Mouse (Mus musculus) gastrocnemius, postnatal 10 days (tissue): ENCODE results near the gene Gm20696. TPM values are rescaled to one million over a fixed set of nuclear protein-coding genes. Genes with fewer than 3 reads are reported as not detected.

Experiments used
- DNase-seq: peaks from one replicate; pipeline ENCODE4 v3.0.0; 2021; ENCODE audit warnings: mixed read lengths
- total RNA-seq, 2 experiments: library from RNA; stranded (reverse); gene quantifications; 2 replicates each; pipeline ENCODE4 v1.2.3; 2021

Gene Gm20696
- total RNA-seq, 2 experiments from 2014 or later, result 2.0 to 3.9 TPM

DNA sequence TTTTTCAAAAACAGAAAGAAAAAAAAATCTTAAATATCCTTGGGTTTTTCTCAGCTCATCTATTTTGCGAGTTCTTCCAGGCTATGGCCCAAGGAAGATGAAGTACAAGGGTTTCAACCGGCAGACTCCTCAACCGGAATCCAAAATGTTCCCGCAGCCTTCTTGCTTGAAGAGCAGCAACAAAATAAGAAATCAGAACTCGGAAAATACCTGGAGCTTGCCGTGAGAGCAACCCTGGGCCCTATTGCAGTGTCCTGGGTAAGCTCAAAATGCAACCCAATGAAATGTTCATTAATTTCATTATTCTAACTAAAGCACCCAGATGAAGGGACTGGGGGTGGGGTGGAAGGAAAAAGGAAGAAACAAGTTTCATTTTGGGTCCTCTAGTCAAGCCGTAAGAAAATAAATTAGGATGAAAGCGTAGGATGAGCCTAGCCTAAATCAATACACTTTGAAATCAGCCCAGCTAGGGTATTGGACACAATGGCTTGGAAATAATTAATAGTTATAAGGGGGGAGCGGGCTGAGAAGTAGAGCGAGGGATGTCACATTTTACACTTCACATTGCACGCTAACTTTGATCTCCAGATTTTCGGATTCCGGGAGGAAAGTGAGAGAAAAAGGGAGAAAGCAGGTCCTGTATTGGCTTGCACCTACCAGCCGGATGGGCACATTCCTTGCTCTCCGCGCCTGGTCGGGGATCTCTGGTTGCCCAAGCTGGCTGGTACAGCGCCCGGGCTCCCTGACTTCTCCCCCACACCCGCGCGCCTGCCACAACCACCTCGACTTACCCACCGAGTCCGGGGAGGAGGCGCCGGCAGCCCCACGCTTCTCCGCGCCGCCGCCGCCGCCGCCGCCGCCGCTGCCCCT lies 146.6 kb downstream of the Gm20696 start:
- peak; percentile 51 for DNase-seq

DNA sequence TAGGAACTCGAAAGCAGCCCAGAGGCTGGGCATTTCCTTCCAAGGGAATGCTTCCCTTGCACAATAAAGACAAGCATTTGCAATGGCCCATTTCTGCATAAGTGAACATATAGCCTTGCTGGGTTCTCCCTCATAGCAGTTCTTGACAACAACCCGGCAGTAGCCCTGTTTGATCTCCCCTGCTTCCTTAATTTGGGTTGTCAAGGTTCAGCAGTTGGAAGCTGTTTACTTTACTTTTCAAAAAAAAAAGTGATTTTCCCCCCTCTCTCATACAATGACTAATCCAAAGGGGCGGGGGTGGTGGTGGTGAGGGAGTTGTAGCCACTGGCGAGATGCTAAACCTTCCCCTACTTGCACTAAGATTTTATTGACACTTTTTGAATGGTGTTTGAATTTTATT lies 147.5 kb downstream of the Gm20696 start:
- no peak for DNase-seq

DNA sequence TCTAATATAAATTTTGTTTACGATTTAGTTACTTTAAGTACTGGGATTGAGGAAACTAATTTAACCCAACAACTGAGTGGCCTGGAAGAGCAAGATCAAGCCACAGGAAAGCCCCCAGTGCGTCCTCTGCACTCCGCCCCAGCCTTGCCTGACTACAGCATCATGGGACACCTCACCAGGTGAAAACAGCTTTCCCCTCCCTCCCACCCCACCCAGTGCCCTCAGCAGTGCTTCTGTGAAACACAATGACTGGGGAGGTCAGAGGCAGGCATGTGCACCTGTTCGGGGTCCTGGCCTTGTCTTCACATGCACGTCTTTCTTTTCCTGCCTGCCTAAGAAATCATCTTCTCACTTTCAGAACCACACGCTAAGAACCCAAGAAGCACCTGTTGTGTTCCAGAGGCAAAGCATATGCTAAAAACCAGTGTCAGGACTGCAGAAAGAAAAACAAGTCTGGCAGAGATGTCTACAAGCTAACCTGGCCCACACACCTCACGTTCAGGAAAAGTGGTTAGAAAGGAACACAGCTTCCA lies 150.9 kb downstream of the Gm20696 start:
- DNase-seq, result no peak

DNA sequence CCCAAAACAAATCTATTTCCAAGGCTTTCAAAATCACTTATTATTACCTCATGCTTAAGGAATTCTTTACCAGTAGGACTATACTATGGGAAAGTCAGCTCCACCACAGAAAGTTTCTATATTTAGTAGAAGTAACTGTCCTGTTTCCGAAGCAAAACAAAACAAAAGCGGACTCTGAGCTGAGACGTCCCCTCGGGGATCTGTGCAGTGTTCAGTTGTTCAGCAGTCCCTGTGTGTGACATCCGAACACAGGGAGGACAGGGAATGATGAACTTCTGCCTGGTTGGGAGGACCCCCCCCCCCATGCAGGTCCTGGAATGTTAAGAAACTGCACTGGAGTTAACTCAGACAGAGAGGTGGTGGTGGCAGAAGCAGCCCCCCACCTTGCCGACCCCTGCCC lies 154.7 kb downstream of the Gm20696 start:
- no peak for DNase-seq

DNA sequence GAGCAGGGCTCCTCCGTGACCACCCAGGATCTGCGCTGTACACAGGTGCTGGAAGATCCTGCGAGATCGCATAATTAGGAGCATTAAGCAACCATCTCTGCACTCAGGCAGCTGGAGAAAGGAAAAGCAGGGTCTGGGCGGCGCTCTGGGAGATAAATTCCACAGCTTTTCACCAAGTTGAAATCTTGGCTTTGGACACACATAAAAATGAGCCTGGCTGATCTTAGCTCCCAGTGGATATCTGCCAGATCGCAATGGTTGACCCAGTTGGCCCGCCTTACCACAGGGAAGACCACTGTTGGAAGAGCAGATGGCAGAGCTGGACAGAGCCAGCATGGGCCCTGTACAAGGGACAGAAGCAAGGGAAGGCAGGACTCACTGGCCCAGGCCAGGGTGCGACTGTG lies 157.4 kb downstream of the Gm20696 start:
- DNase-seq, result peak; percentile 29

DNA sequence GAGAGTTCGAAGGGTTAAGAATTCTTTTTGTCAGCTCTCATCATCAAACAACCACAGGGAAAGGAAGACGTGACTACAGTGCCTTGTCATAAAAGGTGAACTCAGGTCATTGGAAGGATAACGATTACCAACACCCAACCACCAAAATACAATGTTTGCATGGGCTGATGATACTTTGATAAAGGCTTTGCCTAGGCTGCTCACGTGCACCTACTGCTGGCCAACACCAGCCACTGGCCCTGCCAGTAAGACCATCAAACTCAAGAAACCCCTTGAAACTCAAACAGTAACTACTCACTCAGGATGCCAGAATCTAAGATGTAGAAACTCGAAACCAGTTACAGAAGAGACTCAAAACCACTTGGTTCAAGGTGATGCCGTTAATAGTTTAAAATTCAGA lies 159.8 kb downstream of the Gm20696 start:
- DNase-seq, result no peak

DNA sequence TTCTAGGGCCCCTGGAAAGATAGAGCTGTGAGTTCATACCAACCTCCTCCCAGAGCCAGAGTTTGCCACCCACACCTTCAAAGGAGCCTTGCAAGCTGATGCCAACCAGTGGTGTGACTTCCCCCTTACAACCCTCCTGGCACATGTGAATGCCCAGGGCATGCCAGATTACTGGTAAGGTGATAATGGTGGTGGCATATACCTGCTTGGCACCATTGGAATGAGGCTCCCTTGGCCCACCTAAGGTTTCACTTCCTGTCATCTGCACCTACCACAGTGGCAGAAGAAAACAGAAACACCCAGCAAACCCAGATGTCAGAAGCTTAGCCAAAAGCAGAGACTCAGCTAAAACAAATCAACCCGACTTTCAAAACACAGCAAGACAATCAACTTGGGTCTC lies 162.9 kb downstream of the Gm20696 start:
- no peak for DNase-seq

DNA sequence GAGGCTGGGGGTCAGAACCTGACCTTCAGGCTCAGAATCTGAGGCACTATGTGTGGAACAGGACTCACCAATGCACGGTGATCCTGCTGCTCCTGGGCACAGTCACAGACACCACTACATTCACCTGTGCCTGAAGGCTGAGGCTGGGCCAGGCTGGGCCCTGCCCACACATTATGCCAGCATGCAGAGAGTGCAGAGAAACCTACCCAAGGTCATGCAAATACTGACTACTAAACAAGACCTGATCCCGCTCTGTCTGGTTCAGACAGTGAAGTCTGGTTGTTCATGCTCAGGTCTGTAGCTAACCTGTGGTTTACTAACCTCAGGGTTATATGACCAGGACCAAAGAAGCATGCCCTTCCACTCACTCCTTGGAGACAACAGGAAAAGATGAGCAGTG lies 163.9 kb downstream of the Gm20696 start:
- DNase-seq, result no peak

DNA sequence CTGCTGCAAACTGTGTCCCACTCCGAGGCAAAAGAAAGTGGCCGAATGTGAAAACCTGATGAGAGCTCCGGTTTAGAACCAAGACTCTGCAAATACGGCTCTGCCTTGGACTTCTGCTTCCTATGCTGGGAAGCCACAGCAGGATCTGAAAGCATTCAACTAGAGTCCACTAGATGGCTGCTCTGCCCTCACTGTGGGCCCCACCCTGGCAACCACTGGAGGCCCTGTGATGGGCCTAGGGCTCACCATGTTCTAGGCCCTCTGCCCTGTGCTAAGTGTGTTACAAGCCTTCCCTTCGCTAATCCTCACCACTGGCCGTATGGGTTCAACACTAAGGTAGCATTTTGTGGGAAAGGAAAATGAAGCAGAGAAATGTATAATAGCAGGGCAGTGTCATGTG lies 164.3 kb downstream of the Gm20696 start:
- DNase-seq, result no peak

DNA sequence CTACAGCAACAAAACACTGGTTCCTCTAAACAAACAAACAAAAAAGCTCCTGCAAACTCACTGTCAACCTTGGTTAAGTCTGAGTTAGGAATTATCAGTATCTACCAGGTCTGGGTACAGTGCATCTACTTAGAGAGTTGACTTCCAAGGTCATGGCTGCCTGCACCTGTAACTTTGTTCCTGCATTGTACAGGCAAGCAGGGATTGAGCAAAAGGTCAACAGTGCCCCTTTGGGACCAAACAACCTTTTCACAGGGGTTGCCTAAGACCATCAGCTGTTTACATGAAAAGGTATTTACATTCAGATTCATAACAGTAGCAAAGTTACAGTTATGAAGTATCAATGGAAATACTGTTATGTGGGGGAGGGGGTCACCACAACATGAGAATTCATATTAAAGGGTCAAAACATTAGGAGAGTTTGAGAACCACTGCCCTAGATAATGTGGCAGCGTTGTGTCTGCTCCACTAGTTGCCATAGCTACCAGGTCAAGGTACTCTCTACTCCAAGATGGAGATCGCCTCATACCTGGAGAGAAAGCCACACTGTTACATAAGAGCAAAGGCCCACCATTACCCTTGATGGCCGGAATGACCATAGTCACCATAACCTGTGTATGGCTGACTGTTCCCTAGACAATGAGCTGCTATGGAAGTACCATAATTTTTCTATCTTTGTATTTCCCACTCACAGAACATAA lies 165.9 kb downstream of the Gm20696 start:
- no peak for DNase-seq

DNA sequence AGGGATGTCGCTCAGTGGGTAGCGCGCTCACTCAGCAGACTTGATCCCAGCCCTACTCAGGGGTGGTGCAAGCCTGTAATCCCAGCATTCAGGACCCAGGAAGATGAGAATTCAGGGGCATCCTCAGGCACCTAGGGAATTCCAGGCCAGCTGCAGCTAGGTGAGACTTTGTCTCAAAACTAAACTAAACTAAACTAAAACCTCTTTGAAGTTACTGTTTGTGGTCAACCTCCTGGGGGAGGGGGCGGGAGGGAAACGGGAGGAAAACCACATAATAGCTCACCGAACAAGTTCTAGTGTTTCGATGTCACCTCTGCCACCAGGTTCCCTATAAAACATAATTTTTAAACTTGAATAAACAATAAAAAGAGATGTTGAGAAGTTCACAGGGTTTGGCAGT lies 168.5 kb downstream of the Gm20696 start:
- DNase-seq, result no peak

DNA sequence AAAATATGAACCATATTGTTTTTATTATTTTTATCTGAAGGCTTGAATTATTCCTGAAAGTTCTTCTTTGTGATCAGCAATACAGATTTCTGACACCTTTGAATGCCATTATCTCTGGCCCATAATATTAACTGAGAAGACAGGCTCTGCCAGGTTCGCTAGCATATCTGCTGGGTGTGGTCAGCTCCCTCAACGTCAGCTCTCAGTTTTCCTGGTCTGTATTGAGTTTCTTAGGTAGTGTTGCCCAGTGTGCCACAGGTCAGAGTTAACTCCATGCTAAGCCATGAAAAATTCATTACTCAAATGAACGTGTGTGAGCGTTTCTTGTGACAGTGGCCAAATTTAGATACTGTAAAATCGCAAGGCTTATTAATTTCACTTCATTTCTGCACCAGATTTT lies 170.5 kb downstream of the Gm20696 start:
- DNase-seq, result no peak

DNA sequence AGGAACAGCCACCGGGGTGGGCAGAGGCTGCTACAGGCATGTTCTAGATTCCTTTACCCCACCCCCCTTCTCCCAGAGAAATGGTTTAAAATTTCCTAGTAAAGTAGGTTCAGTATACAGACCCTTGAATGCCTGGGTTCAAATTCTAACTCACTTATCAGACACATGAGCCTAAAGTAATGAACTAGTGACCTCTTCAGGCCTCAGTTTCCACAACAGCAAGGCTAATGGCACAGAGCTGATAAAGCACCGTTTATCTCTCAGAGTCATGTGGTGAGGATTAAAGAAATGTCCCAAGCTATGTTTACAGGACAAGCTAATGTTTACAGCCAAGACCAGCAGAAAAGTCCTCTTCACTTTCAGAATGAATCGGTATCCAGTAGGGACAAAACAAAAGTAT lies 173.7 kb downstream of the Gm20696 start:
- DNase-seq, result no peak

DNA sequence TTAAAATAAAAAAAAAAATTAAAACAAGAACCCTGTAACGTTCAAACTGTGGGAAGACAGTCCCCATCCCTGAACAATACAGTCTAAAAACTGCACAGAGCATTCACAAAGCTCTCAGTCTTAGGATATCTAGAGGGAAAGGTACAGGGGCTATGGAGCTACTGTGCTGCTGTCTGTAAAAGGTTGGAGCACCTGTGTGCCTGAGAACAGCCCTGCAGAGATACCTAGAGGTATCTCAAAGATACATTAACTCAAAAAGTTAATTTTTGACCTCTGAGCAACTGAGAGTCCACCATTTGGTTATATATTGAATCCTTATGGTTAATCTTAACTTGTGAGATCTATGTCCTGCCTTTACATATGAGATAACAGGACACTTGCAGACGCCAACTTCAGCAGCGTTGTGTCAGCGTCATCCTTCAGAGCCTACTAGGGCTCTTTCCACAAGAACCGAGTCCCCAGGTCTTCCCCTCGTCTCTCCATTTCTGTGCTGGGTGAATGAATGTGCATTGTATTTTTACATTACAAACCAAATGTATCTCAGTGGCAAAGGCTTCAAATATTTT lies 174.5 kb downstream of the Gm20696 start:
- no peak for DNase-seq

DNA sequence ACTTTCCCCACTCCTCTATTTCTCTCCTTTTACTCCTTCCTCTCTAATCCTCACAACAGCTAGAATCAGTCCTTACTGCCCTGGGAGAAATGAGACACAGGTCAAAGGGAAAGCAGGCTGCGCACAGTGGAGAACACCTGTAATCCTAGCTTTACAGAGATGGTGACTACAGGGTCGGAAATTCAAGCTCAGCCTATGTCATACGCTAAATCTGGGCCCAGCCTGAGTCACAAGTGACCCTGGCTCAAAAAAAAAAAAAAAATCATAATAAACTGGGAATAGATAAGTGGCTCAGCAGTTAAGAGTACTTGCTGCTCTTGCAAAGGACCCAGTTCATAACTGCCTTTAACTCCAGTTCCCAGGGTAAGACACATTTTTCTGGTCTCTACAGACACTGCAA lies 175.5 kb downstream of the Gm20696 start:
- DNase-seq, result no peak

DNA sequence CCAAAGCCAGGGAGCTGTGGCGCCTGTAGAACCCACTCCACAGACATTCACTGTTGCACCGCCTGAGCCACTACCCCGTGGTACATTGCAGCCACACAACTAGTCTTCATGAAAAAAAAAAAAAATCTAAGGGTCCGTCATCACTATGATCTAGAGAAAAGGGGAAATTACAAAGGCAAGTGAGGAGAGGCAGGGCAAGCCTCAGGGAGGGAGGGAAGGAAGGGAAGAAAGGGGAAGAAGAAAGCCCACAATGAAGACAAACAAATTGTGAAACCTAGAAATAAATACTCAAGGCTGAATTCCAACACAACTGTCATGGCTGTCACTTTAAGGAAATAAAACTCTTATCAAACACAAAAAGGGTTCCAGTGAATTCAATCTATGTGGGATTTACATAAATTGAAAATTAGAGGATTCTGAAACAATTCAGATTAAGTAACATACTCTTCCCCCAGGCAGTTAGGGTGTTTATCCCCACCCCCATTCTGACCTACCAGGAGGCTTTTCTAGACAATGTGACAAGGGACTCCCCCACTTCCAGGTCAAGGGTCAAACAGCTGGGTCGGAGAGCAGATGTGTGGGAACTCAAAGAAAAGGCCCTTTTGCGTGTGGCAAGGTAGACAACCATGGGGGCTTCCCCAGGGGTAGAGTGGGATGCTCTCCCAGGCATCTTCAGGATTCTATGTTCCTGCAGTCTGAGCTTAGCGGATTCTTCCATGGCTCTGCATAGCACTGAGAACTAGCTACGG lies 176.5 kb downstream of the Gm20696 start:
- no peak for DNase-seq

DNA sequence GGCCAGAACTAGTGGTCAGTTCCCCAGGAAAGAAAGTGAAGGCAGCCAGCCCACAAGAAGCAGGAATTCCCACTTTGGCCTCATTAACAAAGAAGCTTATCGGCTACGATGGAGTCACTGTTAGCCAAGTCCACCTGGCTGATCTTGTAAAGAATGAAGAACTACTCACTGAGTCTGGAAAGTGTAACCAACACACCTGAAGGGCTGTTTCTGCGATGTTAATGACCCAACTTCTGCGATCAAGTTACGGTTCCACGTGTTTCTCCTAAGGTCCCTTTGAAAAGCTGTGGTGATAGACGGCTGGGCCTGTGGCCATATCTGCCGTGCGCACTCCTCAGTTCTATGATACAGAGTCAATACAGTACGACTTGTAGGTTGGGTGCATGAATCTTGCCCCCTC lies 177.2 kb downstream of the Gm20696 start:
- DNase-seq, result no peak

DNA sequence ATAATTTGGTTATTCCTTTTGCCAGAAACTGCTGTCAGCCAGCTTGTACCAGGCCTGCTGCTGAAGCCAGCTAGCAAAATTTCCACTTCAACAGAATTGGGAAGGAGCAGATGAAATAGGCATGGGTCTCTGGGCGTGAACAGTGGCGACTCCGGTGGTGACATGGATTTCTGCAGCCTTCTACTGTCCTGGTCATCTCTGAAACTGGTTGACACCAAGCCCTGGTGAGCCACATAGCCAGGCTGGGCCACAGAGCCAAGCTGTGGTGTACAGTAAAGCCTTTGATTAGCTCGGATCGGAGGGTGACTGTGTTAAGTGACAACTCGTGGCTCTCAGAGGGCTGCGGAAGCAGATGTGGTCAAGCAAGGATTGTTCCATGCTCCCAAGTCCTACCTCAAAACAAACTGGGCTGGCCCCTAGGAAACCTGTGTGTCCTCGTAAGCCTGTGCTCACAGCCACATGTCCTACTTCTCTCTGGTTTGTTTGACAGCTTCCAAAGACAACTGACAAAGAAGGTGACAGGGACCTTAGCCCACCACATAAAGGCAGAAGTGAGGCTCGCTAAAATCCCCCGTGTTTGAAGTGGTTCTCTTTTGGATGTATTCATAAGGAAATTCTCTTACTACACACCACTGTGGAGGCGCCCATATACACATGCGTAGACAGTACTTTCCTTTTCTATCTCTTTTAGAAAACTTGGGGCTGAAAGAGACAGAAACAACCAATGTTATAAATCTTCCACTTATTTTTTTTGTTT lies 180.5 kb downstream of the Gm20696 start:
- peak; percentile 23 for DNase-seq

DNA sequence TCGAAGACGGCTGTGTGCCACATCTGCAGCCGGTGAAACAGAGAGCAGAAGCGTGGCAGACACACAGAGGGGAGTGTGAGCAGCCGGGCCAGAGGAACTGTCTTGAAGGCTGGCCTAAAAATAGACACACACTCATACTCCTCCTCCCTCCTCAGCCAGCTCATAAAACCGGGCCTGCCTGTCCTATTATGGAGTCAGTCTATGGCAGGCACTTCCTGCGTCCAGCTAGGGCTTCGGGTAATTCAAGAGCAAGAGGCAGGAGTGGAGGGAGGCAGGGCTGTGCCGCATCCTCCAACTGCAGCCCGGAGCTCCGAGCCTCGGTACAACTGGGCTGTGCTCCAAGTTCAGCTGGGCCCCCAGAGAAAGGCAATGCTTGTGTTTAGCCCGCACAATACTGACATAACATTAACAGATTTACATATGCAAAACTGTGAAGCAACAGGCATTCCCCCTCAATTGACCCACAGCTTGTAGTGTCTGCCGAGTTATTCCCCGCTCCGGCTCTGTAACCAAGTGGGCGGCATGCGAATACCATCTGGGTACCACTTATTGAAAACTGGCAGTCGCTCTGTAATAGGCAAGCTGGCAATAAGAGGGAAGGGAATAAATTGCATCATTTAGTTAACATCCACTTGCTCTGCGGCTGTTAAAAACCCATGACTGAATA lies 181.2 kb downstream of the Gm20696 start:
- peak; percentile 60 for DNase-seq

DNA sequence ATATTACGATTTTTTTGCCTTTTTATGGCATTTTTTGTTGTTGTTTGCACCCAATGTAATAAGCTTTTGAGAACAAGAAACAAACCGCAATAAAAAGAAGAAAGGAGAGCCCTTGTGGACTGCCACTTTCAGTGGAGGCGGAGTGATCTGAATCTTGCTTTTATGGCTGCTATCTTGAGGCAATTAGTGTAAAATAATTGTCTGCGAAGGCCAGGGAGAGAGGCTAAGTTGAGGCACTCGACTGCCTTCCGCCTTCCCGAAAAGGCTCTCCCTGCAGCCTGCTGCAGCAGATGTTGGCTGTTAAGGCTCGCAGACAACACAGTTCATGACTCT lies 181.7 kb downstream of the Gm20696 start:
- DNase-seq, result no peak

DNA sequence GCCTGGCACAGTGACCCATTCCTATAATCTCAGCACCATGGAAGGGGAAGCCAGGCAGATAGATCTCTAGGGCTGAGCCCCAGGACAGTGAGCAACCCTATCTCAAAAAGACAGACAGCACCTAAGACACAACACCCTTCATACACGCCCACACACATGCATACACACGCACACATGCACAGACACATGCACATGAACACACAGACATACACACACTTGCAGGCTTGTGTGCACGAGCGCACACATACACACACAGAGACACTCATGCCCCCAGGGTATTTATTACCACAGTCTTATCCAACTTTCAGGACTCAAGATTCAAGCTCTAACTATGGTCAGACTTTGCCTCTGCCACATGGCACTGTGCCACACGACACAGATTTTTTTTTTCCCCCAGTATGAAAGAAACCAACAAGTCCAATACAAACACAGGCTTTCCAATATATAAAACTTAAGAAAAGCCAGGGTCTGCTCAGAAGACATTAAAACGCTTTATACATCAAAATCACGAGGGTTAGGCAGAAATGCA lies 182.3 kb downstream of the Gm20696 start:
- no peak for DNase-seq
